Mouse (Mus musculus) forebrain, postnatal 0 days (tissue): ENCODE data around the gene Gm10309. TPM values are rescaled to one million over a fixed set of nuclear protein-coding genes. Genes with fewer than 3 reads are reported as not detected.
A peak's percentile ranks its signal among the peaks of the same experiment; 100 is the strongest.

ENCODE experiments used
- ATAC-seq: fragments of 200-750 bp; cut with Nextera tagmentation; 2 replicates; pipeline ENCODE4 v1.8.0; 2017; ENCODE audit warnings: mild to moderate bottlenecking, moderate library complexity
- DNase-seq: peaks from one replicate; pipeline ENCODE4 v3.0.0-alpha.2; 2015
- H3K27ac ChIP-seq: fragments of 300-500 bp; sonication (generic); 2 replicates; pipeline ENCODE4 v1.5.1; 2014; ENCODE audit warnings: low read depth, mild to moderate bottlenecking, antibody characterized with exemption, low read length, moderate library complexity, mixed read lengths
- H3K27me3 ChIP-seq: fragments of 300-500 bp; sonication (generic); 2 replicates; pipeline ENCODE4 v1.6.1; 2014; ENCODE audit warnings: mild to moderate bottlenecking, low read length, mixed read lengths; ENCODE audit not compliant: insufficient read depth
- H3K36me3 ChIP-seq: fragments of 300-500 bp; sonication (generic); 2 replicates; pipeline ENCODE4 v1.6.1; 2014; ENCODE audit warnings: mild to moderate bottlenecking, moderate library complexity; ENCODE audit not compliant: insufficient read depth
- H3K4me1 ChIP-seq: fragments of 300-500 bp; sonication (generic); 2 replicates; pipeline ENCODE4 v1.6.1; 2014; ENCODE audit warnings: antibody characterized with exemption; ENCODE audit not compliant: insufficient read depth
- H3K4me2 ChIP-seq: fragments of 300-500 bp; sonication (generic); 2 replicates; pipeline ENCODE4 v1.6.1; 2014; ENCODE audit warnings: low read depth, mild to moderate bottlenecking, moderate library complexity
- H3K4me3 ChIP-seq: fragments of 300-500 bp; sonication (generic); 2 replicates; pipeline ENCODE4 v1.5.1; 2014; ENCODE audit warnings: low read depth, low read length, mixed read lengths
- H3K9ac ChIP-seq: fragments of 300-500 bp; sonication (generic); 2 replicates; pipeline ENCODE4 v1.6.1; 2014; ENCODE audit warnings: mild to moderate bottlenecking
- H3K9me3 ChIP-seq: fragments of 300-500 bp; sonication (generic); 2 replicates; pipeline ENCODE4 v1.6.1; 2016; ENCODE audit warnings: low read length
- CTCF ChIP-seq: sonication (generic); IDR thresholded peaks from 2 replicates; pipeline ENCODE4 v1.5.1; 2016; ENCODE audit warnings: antibody characterized with exemption, control low read depth, low read depth
- WGBS: fragments of 180-500 bp; shearing (Covaris S2); extraction: QIAGEN DNeasy Blood & Tissue Kit; methylation state at CpG from one replicate; pipeline ENCODE4 v1.1.7; 2014; 5-methylcytosine and 5-hydroxymethylcytosine counted together
- polyA plus RNA-seq: library from polyadenylated mRNA; unstranded; fragments of >200 nt; fragmentation: Nextera tagmentation; extraction: Ambion mirVana; gene quantifications from 2 replicates; pipeline ENCODE4 v1.2.1, GENCODE M21; 2015
- total RNA-seq: library from RNA; depleted of rRNA; stranded (reverse); fragments of >200 nt; gene quantifications from 2 replicates; pipeline ENCODE4 v1.2.3, GENCODE M21; 2014

The Gm10309 gene
- total and polyA plus RNA-seq, 2 experiments from 2014 or later: 0.22 TPM; not detected in 1

GRCm38 (mm10) chr17:86465865-86466264, 39.2 kb downstream of the Gm10309 start:
- no peaks in the 10 kb centered on the region for H3K9me3 ChIP-seq
- TF ChIP-seq CTCF: no peak
- H3K27me3 ChIP-seq: no peaks in the 10 kb centered on the region
- H3K36me3 ChIP-seq: no peaks in the 10 kb centered on the region
- no peak overlapping the region for H3K9ac ChIP-seq
- no peak overlapping the region for H3K4me3 ChIP-seq
- WGBS: 14% methylated on average over 13 of the region's 13 CpGs
- peak overlapping the region; percentile 5; the same call in 1 of the 2 replicates for H3K4me2 ChIP-seq
- no peak overlapping the region for H3K27ac ChIP-seq
- peak; percentile 19; the same call in 1 of the 2 replicates for ATAC-seq
- peaks cover 20% of the 10 kb centered on the region; the same call in 1 of the 2 replicates for H3K4me1 ChIP-seq
- peak; percentile 29 for DNase-seq

- no peak for TF ChIP-seq CTCF
- peaks cover 23% of the 10 kb centered on the region for H3K4me1 ChIP-seq
- peak; percentile 58 for ATAC-seq
These were observed 40.2 kb downstream of the Gm10309 start for GRCm38 (mm10) chr17:86464689-86465363.

GRCm38 (mm10) chr17:86464197-86464596, 40.8 kb downstream of the Gm10309 start:
- no peaks in the 10 kb centered on the region for H3K36me3 ChIP-seq
- no peaks in the 10 kb centered on the region for H3K9me3 ChIP-seq
- H3K9ac ChIP-seq: no peak overlapping the region
- peaks cover 21% of the 10 kb centered on the region for H3K4me1 ChIP-seq
- DNase-seq (no peak), ATAC-seq (no peak)
- TF ChIP-seq CTCF: no peak
- no peak overlapping the region for H3K4me3 ChIP-seq
- no peak overlapping the region for H3K4me2 ChIP-seq
- 89% methylated on average over 8 of the region's 8 CpGs for WGBS
- H3K27me3 ChIP-seq: no peaks in the 10 kb centered on the region
- 0 out of 2 replicates have a peak overlapping the region, but pooled peaks have one; percentile 5 for H3K27ac ChIP-seq

More at GRCm38 (mm10) chr17:86464689-86465363, 40.2 kb downstream of the Gm10309 start:
- no peaks in the 10 kb centered on the region for H3K9me3 ChIP-seq
- 37% methylated on average over 16 of the region's 16 CpGs for WGBS
- no peak overlapping the region for H3K4me3 ChIP-seq
- H3K9ac ChIP-seq: no peak overlapping the region
- H3K27me3 ChIP-seq: no peaks in the 10 kb centered on the region
- peak; percentile 61 for DNase-seq
- H3K4me2 ChIP-seq: no peak overlapping the region
- H3K36me3 ChIP-seq: no peaks in the 10 kb centered on the region
- H3K27ac ChIP-seq: peak overlapping the region; percentile 15; the same call in 1 of the 2 replicates

- H3K4me2 ChIP-seq: no peak overlapping the region
- no peak for TF ChIP-seq CTCF
- DNase-seq (no peak), ATAC-seq (no peak)
- H3K4me1 ChIP-seq: peaks cover 20% of the 10 kb centered on the region
- H3K4me3 ChIP-seq: no peak overlapping the region
- H3K9ac ChIP-seq: no peak overlapping the region
- no peaks in the 10 kb centered on the region for H3K9me3 ChIP-seq
- WGBS: 77% methylated on average over 3 of the region's 3 CpGs
- no peaks in the 10 kb centered on the region for H3K36me3 ChIP-seq
- no peaks in the 10 kb centered on the region for H3K27me3 ChIP-seq
- H3K27ac ChIP-seq: no peak overlapping the region
These were observed 41.7 kb downstream of the Gm10309 start for GRCm38 (mm10) chr17:86463369-86463768.

- Histone ChIP-seq H3K27me3 (no peaks in the 10 kb centered on the region), H3K4me1 (peaks cover 8% of the 10 kb centered on the region), H3K9me3 (no peaks in the 10 kb centered on the region), H3K9ac (no peak overlapping the region), H3K36me3 (no peaks in the 10 kb centered on the region), H3K27ac (peak overlapping the region; percentile 17; the same call in 1 of the 2 replicates), H3K4me3 (no peak overlapping the region), H3K4me2 (peak overlapping the region; percentile 3; the same call in 1 of the 2 replicates)
- WGBS: 52% methylated on average over 17 of the region's 17 CpGs
- DNase-seq (peak; percentile 40), ATAC-seq (peak; percentile 19; the same call in 1 of the 2 replicates)
- peak; percentile 41 for TF ChIP-seq CTCF
These were observed 44.2 kb downstream of the Gm10309 start for GRCm38 (mm10) chr17:86460645-86461430.

- Histone ChIP-seq H3K36me3 (no peaks in the 10 kb centered on the region), H3K4me3 (no peak overlapping the region), H3K27ac (no peak overlapping the region), H3K4me2 (no peak overlapping the region), H3K9me3 (no peaks in the 10 kb centered on the region), H3K9ac (no peak overlapping the region), H3K27me3 (no peaks in the 10 kb centered on the region), H3K4me1 (peaks cover 3% of the 10 kb centered on the region; the same call in 1 of the 2 replicates)
- WGBS: 85% methylated on average over 11 of the region's 11 CpGs
- no peak for DNase-seq
- ATAC-seq: no peak
- TF ChIP-seq CTCF: peak; percentile 38
These were observed 46.6 kb downstream of the Gm10309 start for GRCm38 (mm10) chr17:86458302-86458980.
